Mouse (Mus musculus) kidney, postnatal 0 days (tissue): Measurements from ENCODE around the gene Ctnna3. TPM values are rescaled to one million over a fixed set of nuclear protein-coding genes. Genes with fewer than 3 reads are reported as not detected.
A peak's percentile ranks its signal among the peaks of the same experiment; 100 is the strongest.
"Not testable (repeated sequence)": the region's sequence is repeated elsewhere in the genome, so short reads cannot be mapped to it uniquely, and the experiment has no call there.

Experiments
- ATAC-seq: fragments of 200-750 bp; cut with Nextera tagmentation; replicated peaks from 2 replicates; pipeline ENCODE4 v1.8.0; 2017; ENCODE audit warnings: low read depth, moderate number of reproducible peaks, moderate TSS enrichment, moderate library complexity; ENCODE audit not compliant: low FRiP score
- DNase-seq: peaks from one replicate; pipeline ENCODE4 v3.0.0-alpha.2; 2016; ENCODE audit warnings: low spot score
- H3K27ac ChIP-seq: fragments of 300-500 bp; sonication (generic); 2 replicates; pipeline ENCODE4 v1.5.1; 2014; ENCODE audit warnings: mild to moderate bottlenecking
- H3K27me3 ChIP-seq: fragments of 300-500 bp; sonication (generic); 2 replicates; pipeline ENCODE4 v1.6.1; 2014; ENCODE audit warnings: low read length, mixed read lengths; ENCODE audit not compliant: insufficient read depth
- H3K36me3 ChIP-seq: fragments of 300-500 bp; sonication (generic); 2 replicates; pipeline ENCODE4 v1.6.1; 2014; ENCODE audit warnings: low read length, mixed read lengths; ENCODE audit not compliant: insufficient read depth
- H3K4me1 ChIP-seq: fragments of 300-500 bp; sonication (generic); replicated peaks from 2 replicates; pipeline ENCODE4 v1.6.1; 2014; ENCODE audit warnings: antibody characterized with exemption, low read length, mixed read lengths; ENCODE audit not compliant: insufficient read depth
- H3K4me2 ChIP-seq: fragments of 300-500 bp; sonication (generic); 2 replicates; pipeline ENCODE4 v1.6.1; 2014; ENCODE audit warnings: mild to moderate bottlenecking, low read length, moderate library complexity, mixed read lengths
- H3K4me3 ChIP-seq: fragments of 300-500 bp; sonication (generic); replicated peaks from 2 replicates; pipeline ENCODE4 v1.5.1; 2014; ENCODE audit warnings: low read depth, low read length
- H3K9ac ChIP-seq: fragments of 300-500 bp; sonication (generic); 2 replicates; pipeline ENCODE4 v1.6.1; 2014; ENCODE audit warnings: low read depth, low read length
- H3K9me3 ChIP-seq: fragments of 300-500 bp; sonication (generic); replicated peaks from 2 replicates; pipeline ENCODE4 v1.6.1; 2016; ENCODE audit warnings: low read length, inconsistent platforms, mixed read lengths
- CTCF ChIP-seq: IDR thresholded peaks from 2 replicates; pipeline ENCODE4 v1.5.1; 2016; ENCODE audit warnings: antibody characterized with exemption, low read depth, mild to moderate bottlenecking, moderate library complexity
- WGBS: fragments of 180-500 bp; shearing (Covaris S2); extraction: QIAGEN DNeasy Blood & Tissue Kit; methylation state at CpG from one replicate; pipeline ENCODE4 v1.1.7; 2014; 5-methylcytosine and 5-hydroxymethylcytosine counted together
- polyA plus RNA-seq: library from polyadenylated mRNA; unstranded; fragments of >200 nt; fragmentation: Nextera tagmentation; extraction: Ambion mirVana; gene quantifications from 2 replicates; pipeline ENCODE4 v1.2.1, GENCODE M21; 2015

Ctnna3 gene
- polyA plus RNA-seq, 1 experiment from 2014 or later: 0.32 TPM

DNA sequence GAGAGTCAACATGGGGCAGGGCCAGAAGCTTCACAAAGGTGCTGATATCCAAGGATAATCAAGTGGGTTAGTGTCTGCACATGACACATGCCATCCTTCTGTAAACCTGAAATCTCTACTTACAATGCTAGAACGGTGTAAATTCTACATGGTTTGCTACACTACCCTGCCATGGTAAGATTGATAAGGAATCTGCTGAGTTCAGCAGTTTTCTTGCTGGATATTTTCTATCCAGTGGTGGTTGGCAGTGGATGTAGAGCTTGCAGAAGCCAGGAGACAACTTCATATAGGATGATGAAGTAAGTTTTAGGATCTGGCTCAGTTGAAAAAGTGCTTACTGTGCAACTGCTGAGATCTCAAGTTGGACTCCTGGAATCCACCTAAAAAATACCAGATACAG is 767.7 kb downstream of the Ctnna3 start:
- DNase-seq (no peak), ATAC-seq (no peak)
- Histone ChIP-seq H3K4me1 (no peaks in the 10 kb centered on the region), H3K4me2 (no peak overlapping the region), H3K27me3 (no peaks in the 10 kb centered on the region), H3K9ac (no peak overlapping the region), H3K27ac (no peak overlapping the region), H3K36me3 (no peaks in the 10 kb centered on the region), H3K9me3 (no peaks in the 10 kb centered on the region), H3K4me3 (no peak overlapping the region)
- 85% methylated on average over 1 of the region's 1 CpGs for WGBS
- no peak for TF ChIP-seq CTCF

DNA sequence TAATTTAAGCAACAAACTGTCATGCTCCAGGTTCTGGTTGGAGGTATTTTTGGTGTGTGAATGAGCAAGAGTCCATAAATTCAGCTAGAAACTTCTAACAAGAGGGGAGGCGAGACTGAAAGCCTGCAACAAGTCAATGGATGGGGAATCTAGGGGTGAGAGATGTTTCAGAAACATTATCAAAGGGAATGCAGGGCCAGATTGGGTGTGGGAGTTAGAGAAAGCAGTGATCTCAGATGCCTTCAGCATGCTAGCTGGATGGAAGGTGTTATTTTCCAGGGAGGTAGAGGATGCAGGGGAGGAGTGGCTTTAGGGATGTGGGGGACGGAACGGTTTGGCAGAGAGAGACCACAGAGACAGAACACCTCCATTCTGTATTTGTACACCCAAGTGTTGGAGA is 785.7 kb downstream of the Ctnna3 start:
- 42% methylated on average over 3 of the region's 3 CpGs for WGBS
- H3K9ac ChIP-seq: no peak overlapping the region
- H3K4me1 ChIP-seq: no peaks in the 10 kb centered on the region
- no peak for ATAC-seq
- no peak for TF ChIP-seq CTCF
- H3K27ac ChIP-seq: no peak overlapping the region
- H3K4me2 ChIP-seq: no peak overlapping the region
- no peaks in the 10 kb centered on the region for H3K27me3 ChIP-seq
- H3K9me3 ChIP-seq: no peaks in the 10 kb centered on the region
- no peaks in the 10 kb centered on the region for H3K36me3 ChIP-seq
- H3K4me3 ChIP-seq: no peak overlapping the region
- peak; percentile 46 for DNase-seq

DNA sequence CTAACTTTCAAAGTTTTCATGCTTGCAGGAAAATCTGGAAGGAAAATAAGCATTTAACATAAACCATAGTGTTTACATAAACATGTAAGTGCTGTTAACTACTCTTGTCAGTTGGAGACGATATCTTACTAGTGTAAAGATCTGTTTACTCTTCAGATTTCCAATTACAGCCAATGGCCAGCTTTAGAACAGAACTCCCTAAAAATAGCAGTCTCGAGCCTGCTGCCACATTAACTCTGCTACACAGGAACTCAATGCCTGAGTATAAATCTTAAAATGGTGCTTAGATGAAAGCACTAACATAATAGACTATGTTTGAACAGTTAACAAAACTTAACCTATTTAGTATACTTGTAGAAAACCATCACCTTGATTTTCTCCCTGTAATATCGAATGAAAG is 793.1 kb downstream of the Ctnna3 start:
- DNase-seq (peak; percentile 6), ATAC-seq (no peak)
- Histone ChIP-seq H3K27me3 (no peaks in the 10 kb centered on the region), H3K36me3 (no peaks in the 10 kb centered on the region), H3K4me3 (no peak overlapping the region), H3K27ac (no peak overlapping the region), H3K9ac (no peak overlapping the region), H3K4me1 (no peaks in the 10 kb centered on the region), H3K9me3 (no peaks in the 10 kb centered on the region), H3K4me2 (no peak overlapping the region)
- WGBS: 36% methylated on average over 3 of the region's 3 CpGs
- TF ChIP-seq CTCF: no peak

DNA sequence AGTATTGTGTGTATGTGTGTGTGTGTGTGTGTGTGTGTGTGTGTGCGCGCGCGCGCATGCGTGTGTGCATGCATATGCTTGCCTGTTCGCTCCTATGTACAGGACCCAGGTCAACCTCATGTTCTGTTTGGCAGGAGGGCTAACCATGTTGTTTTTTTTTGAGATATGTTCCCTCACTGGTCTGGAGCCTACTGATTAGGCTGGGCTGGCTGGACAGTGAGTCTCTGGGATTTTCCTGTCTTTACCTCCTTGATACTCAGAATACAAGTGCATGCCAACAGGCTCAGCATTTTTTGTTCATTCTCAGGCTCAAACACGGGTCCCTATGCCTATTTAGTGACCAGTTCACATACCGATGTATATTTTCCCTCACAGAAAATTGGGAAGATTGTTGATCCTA is 794.1 kb downstream of the Ctnna3 start:
- Histone ChIP-seq H3K9ac (no peak overlapping the region), H3K27me3 (no peaks in the 10 kb centered on the region), H3K36me3 (no peaks in the 10 kb centered on the region), H3K9me3 (no peaks in the 10 kb centered on the region), H3K27ac (no peak overlapping the region), H3K4me3 (no peak overlapping the region), H3K4me1 (no peaks in the 10 kb centered on the region), H3K4me2 (no peak overlapping the region)
- DNase-seq (no peak), ATAC-seq (no peak)
- 90% methylated on average over 9 of the region's 9 CpGs for WGBS
- TF ChIP-seq CTCF: no peak

DNA sequence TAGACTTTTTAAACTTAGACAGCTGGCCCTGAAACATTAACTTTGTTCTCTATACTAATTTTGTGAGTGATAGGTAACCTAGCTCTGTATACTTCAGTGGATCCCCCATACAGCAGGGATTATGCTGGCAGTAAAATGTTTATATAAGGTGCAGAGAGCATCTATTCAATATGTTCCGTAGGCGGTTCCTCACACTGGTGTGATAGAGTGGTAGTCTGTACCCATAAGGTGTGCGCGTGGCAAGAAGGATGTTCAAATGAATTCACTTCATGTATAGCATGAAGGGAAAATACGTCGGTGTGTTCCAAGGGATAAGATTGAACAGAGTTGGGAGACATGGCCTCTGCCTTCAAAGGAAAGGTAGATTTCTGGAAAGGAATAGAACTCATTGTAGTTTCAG is 794.5 kb downstream of the Ctnna3 start:
- no peak overlapping the region for H3K4me3 ChIP-seq
- WGBS: 93% methylated on average over 6 of the region's 6 CpGs
- H3K4me1 ChIP-seq: no peaks in the 10 kb centered on the region

DNA sequence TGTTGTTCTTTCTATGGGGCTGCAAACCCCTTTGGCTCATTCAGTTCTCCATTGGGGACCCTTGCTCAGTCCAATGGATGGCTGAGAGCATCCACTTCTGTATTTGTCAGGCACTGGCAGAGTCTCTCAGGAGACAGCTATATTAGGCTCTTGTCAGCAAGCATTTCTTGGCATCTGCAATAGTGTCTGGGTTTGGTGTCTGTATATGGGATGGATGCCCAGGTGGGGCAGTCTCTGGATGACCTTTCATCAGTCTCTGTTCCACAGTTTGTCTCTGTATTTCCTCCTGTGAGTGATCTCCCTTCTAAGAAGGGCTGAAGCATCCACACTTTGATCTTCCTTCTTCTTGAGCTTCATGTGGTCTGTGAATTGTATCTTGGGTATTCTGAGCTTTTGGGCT is 795.9 kb downstream of the Ctnna3 start:
- not testable (repeated sequence) for H3K27ac ChIP-seq, H3K36me3 ChIP-seq, H3K4me1 ChIP-seq, H3K4me3 ChIP-seq, H3K9me3 ChIP-seq, ATAC-seq, H3K27me3 ChIP-seq, DNase-seq, H3K9ac ChIP-seq, H3K4me2 ChIP-seq

More for the DNA sequence above, 794.5 kb downstream of the Ctnna3 start:
- H3K36me3 ChIP-seq: no peaks in the 10 kb centered on the region
- H3K4me2 ChIP-seq: no peak overlapping the region
- ATAC-seq: no peak
- H3K27me3 ChIP-seq: no peaks in the 10 kb centered on the region
- H3K9me3 ChIP-seq: no peaks in the 10 kb centered on the region
- DNase-seq: no peak
- no peak overlapping the region for H3K27ac ChIP-seq
- TF ChIP-seq CTCF: no peak
- no peak overlapping the region for H3K9ac ChIP-seq

DNA sequence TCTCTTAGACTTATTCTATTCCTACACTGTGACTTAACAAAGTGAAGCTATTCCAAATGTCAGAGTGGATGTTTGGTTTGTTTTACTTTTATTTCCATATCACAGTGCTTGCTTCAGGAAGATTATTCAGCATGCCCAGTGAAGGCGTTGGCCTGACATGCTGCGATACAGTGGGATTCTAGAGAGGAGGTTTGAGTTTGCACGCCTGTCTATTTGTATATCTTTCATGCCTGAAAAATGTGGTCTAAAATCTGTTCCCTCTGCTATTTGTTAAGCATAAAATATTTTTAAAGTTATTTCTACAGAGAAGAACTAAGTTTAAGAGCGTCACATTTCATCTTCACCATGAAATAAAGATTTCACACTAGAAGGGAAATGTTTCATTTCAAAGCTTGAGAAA is 813.5 kb downstream of the Ctnna3 start:
- ATAC-seq (no peak), DNase-seq (no peak)
- TF ChIP-seq CTCF: no peak
- Histone ChIP-seq H3K4me1 (no peaks in the 10 kb centered on the region), H3K27ac (no peak overlapping the region), H3K27me3 (no peaks in the 10 kb centered on the region), H3K9me3 (no peaks in the 10 kb centered on the region), H3K9ac (no peak overlapping the region), H3K4me2 (no peak overlapping the region), H3K36me3 (no peaks in the 10 kb centered on the region), H3K4me3 (no peak overlapping the region)
- 83% methylated on average over 4 of the region's 4 CpGs for WGBS
